Mouse (Mus musculus) embryonic fibroblast, embryonic 13.5 days (primary cell): ENCODE measurements around the gene Fndc8. TPM values are rescaled to one million over a fixed set of nuclear protein-coding genes. Genes with fewer than 3 reads are reported as not detected.

Source experiments
- H3K27ac ChIP-seq: 2 replicates; pipeline ENCODE4 v1.5.1; 2012; ENCODE audit warnings: low read length, control low read depth, inconsistent platforms; ENCODE audit not compliant: insufficient read depth
- H3K4me1 ChIP-seq: 2 replicates; pipeline ENCODE4 v1.6.1; 2011; ENCODE audit warnings: low read length; ENCODE audit not compliant: control insufficient read depth, insufficient read depth
- H3K4me3 ChIP-seq: 2 replicates; pipeline ENCODE4 v1.5.1; 2011; ENCODE audit warnings: mild to moderate bottlenecking, control low read depth, low read length; ENCODE audit not compliant: insufficient read depth
- CTCF ChIP-seq: IDR thresholded peaks from 2 replicates; pipeline ENCODE4 v1.5.1; 2011; ENCODE audit warnings: mild to moderate bottlenecking, control low read depth, low read length, moderate library complexity, borderline replicate concordance; ENCODE audit not compliant: insufficient read depth
- POLR2A ChIP-seq: IDR thresholded peaks from 2 replicates; pipeline ENCODE4 v1.6.1; 2011; ENCODE audit warnings: low read depth, mild to moderate bottlenecking, control low read depth, low read length, moderate library complexity
- polyA plus RNA-seq: library from polyadenylated mRNA; stranded (reverse); fragments of >200 nt; gene quantifications from 2 replicates; pipeline ENCODE4 v1.2.4, GENCODE M21; 2011; ENCODE audit warnings: low read depth; ENCODE audit not compliant: missing spikeins, insufficient read length

Fndc8 gene
- polyA plus RNA-seq: not detected in 2 replicates

GRCm38 (mm10) chr11:82891936-82892335, at the start of gene Fndc8:
Fndc8 (plus strand) TSS chr11:82892124.
- Histone ChIP-seq H3K4me1 (no peaks in the 10 kb centered on the region), H3K27ac (no peak within 1 kb of the TSS), H3K4me3 (no peak within 1 kb of the TSS)
- TF ChIP-seq POLR2A: no peak
- TF ChIP-seq CTCF: no peak

- Histone ChIP-seq H3K27ac (no peak overlapping the region), H3K4me3 (no peak overlapping the region), H3K4me1 (peaks cover 2% of the 10 kb centered on the region; the same call in 1 of the 2 replicates)
- TF ChIP-seq POLR2A: no peak
- no peak for TF ChIP-seq CTCF
These were observed 47.0 kb upstream of the Fndc8 start for GRCm38 (mm10) chr11:82844771-82845414.

GRCm38 (mm10) chr11:82845415-82846078, 46.4 kb upstream of the Fndc8 start:
- TF ChIP-seq POLR2A: peak; percentile 15; the same call in 1 of the 2 replicates
- peak; percentile 21; the same call in 1 of the 2 replicates for TF ChIP-seq CTCF
- peaks cover 2% of the 10 kb centered on the region; the same call in 1 of the 2 replicates for H3K4me1 ChIP-seq
- no peak overlapping the region for H3K27ac ChIP-seq
- no peak overlapping the region for H3K4me3 ChIP-seq

- H3K27ac ChIP-seq: no peak overlapping the region
- no peak overlapping the region for H3K4me3 ChIP-seq
- TF ChIP-seq CTCF: no peak
- TF ChIP-seq POLR2A: no peak
These were observed 45.9 kb upstream of the Fndc8 start for GRCm38 (mm10) chr11:82846079-82846436.

GRCm38 (mm10) chr11:82846938-82847337, 45.0 kb upstream of the Fndc8 start:
- Histone ChIP-seq H3K4me3 (no peak overlapping the region), H3K27ac (no peak overlapping the region), H3K4me1 (peaks cover 2% of the 10 kb centered on the region; the same call in 1 of the 2 replicates)
- TF ChIP-seq POLR2A: no peak
- TF ChIP-seq CTCF: no peak

More at GRCm38 (mm10) chr11:82846079-82846436, 45.9 kb upstream of the Fndc8 start:
- peaks cover 2% of the 10 kb centered on the region; the same call in 1 of the 2 replicates for H3K4me1 ChIP-seq

GRCm38 (mm10) chr11:82847571-82848000, 44.3 kb upstream of the Fndc8 start:
- H3K4me1 ChIP-seq: peaks cover 2% of the 10 kb centered on the region; the same call in 1 of the 2 replicates
- no peak overlapping the region for H3K4me3 ChIP-seq
- H3K27ac ChIP-seq: peak overlapping the region; percentile 36
- TF ChIP-seq POLR2A: no peak
- TF ChIP-seq CTCF: no peak

GRCm38 (mm10) chr11:82850259-82850658, 41.7 kb upstream of the Fndc8 start:
- no peak overlapping the region for H3K27ac ChIP-seq
- no peak overlapping the region for H3K4me3 ChIP-seq
- peaks cover 2% of the 10 kb centered on the region; the same call in 1 of the 2 replicates for H3K4me1 ChIP-seq
- TF ChIP-seq POLR2A: no peak
- no peak for TF ChIP-seq CTCF

GRCm38 (mm10) chr11:82852115-82852514, 39.8 kb upstream of the Fndc8 start:
- no peak for TF ChIP-seq POLR2A
- no peak overlapping the region for H3K4me3 ChIP-seq
- H3K27ac ChIP-seq: no peak overlapping the region
- H3K4me1 ChIP-seq: peaks cover 2% of the 10 kb centered on the region; the same call in 1 of the 2 replicates

GRCm38 (mm10) chr11:82852540-82852939, 39.4 kb upstream of the Fndc8 start:
- Histone ChIP-seq H3K27ac (no peak overlapping the region), H3K4me3 (no peak overlapping the region), H3K4me1 (peaks cover under 1% of the 10 kb centered on the region; the same call in 1 of the 2 replicates)
- TF ChIP-seq POLR2A (no peak), CTCF (no peak)

GRCm38 (mm10) chr11:82852958-82853357, 39.0 kb upstream of the Fndc8 start:
- no peak for TF ChIP-seq CTCF
- no peak for TF ChIP-seq POLR2A
- no peak overlapping the region for H3K27ac ChIP-seq
- no peaks in the 10 kb centered on the region for H3K4me1 ChIP-seq
- H3K4me3 ChIP-seq: no peak overlapping the region
